Mouse (Mus musculus) CH12.LX (cell line): ENCODE data around the gene Mrps18c. TPM values are rescaled to one million over a fixed set of nuclear protein-coding genes. Genes with fewer than 3 reads are reported as not detected.
A peak's percentile ranks its signal among the peaks of the same experiment; 100 is the strongest.

ENCODE experiments used
- DNase-seq: peaks from one replicate; pipeline ENCODE4 v3.0.0-alpha.2; 2013; ENCODE audit errors: extremely low read depth
- H3K27ac ChIP-seq: 2 replicates; pipeline ENCODE4 v1.5.1; 2012; ENCODE audit warnings: low read depth, mild to moderate bottlenecking, control low read depth, moderate library complexity; ENCODE audit not compliant: insufficient read depth
- H3K27me3 ChIP-seq: replicated peaks from 2 replicates; pipeline ENCODE3; 2012; ENCODE audit warnings: inconsistent platforms
- H3K36me3 ChIP-seq, 2 experiments: replicated peaks in 1 of 2; 2 replicates each; pipeline versions ENCODE3 to v1.6.1; 2012; ENCODE audit warnings: inconsistent platforms in 1 of 2, low read length in 1 of 2, mild to moderate bottlenecking in 1 of 2, mixed read lengths in 1 of 2, moderate library complexity in 1 of 2; ENCODE audit not compliant: control insufficient read depth in 1 of 2, insufficient read depth in 1 of 2
- H3K4me1 ChIP-seq, 2 experiments: 2 replicates each; pipeline ENCODE4 v1.6.1; 2012; ENCODE audit warnings: inconsistent platforms in 1 of 2, moderate library complexity in 1 of 2; ENCODE audit not compliant: insufficient read depth in 2 of 2, control insufficient read depth in 1 of 2
- H3K4me2 ChIP-seq: 2 replicates; pipeline ENCODE4 v1.6.1; 2012; ENCODE audit warnings: low read depth, mild to moderate bottlenecking, control low read depth; ENCODE audit not compliant: poor library complexity, insufficient read depth, severe bottlenecking
- H3K4me3 ChIP-seq, 3 experiments: fragments of 150-350 bp in 1 of 3; sonication (generic) in 1 of 3; replicated peaks in 1 of 3; 2 replicates each; pipeline versions ENCODE3 to v1.5.1; 2011 to 2012; ENCODE audit warnings: low read depth in 2 of 3, low read length in 2 of 3, mild to moderate bottlenecking in 2 of 3, moderate library complexity in 2 of 3, control low read depth in 1 of 3, improper control_type of control experiment in 1 of 3, inconsistent platforms in 1 of 3, mixed read lengths in 1 of 3; ENCODE audit not compliant: poor library complexity in 1 of 3
- H3K79me2 ChIP-seq: replicated peaks from 2 replicates; pipeline ENCODE4 v1.6.1; 2012; ENCODE audit warnings: mild to moderate bottlenecking, moderate library complexity; ENCODE audit not compliant: control insufficient read depth, poor library complexity, insufficient read depth, severe bottlenecking; ENCODE audit errors: extremely low read depth
- H3K9ac ChIP-seq: 2 replicates; pipeline ENCODE4 v1.6.1; 2012; ENCODE audit warnings: low read depth, mild to moderate bottlenecking, control low read depth, moderate library complexity; ENCODE audit not compliant: insufficient read depth
- H3K9me3 ChIP-seq: replicated peaks from 2 replicates; pipeline ENCODE3; 2012; ENCODE audit warnings: low read length, inconsistent platforms, mixed read lengths
- BHLHE40 ChIP-seq: IDR thresholded peaks from 2 replicates; pipeline ENCODE4 v1.6.1; 2011; ENCODE audit warnings: mild to moderate bottlenecking, low read depth, low read length, improper control_type of control experiment
- CHD2 ChIP-seq: IDR thresholded peaks from 2 replicates; pipeline ENCODE4 v1.6.1; 2011; ENCODE audit warnings: low read length, improper control_type of control experiment
- CTCF ChIP-seq, 2 experiments: IDR thresholded peaks in 1 of 2; conservative IDR thresholded peaks in 1 of 2; 2 replicates each; pipeline ENCODE4 v1.5.1; 2011 to 2012; ENCODE audit warnings: low read depth in 2 of 2, low read length in 2 of 2, improper control_type of control experiment in 1 of 2, inconsistent platforms in 1 of 2, mild to moderate bottlenecking in 1 of 2, moderate library complexity in 1 of 2
- ELF1 ChIP-seq: IDR thresholded peaks from 2 replicates; pipeline ENCODE4 v1.6.1; 2014; ENCODE audit warnings: low read depth, mild to moderate bottlenecking, inconsistent platforms, low read length, improper control_type of control experiment
- ETS1 ChIP-seq: conservative IDR thresholded peaks from 2 replicates; pipeline ENCODE4 v1.6.1; 2012; ENCODE audit warnings: low read depth, mild to moderate bottlenecking, inconsistent platforms, low read length, improper control_type of control experiment, moderate library complexity
- IRF4 ChIP-seq: IDR thresholded peaks from 2 replicates; pipeline ENCODE4 v1.6.1; 2014; ENCODE audit warnings: low read depth, mild to moderate bottlenecking, inconsistent platforms, low read length, improper control_type of control experiment
- JUND ChIP-seq: conservative IDR thresholded peaks from 2 replicates; pipeline ENCODE4 v1.6.1; 2011; ENCODE audit warnings: low read depth, low read length, improper control_type of control experiment
- MAFK ChIP-seq: IDR thresholded peaks from 2 replicates; pipeline ENCODE4 v1.6.1; 2011; ENCODE audit warnings: low read length, improper control_type of control experiment; ENCODE audit not compliant: insufficient replicate concordance
- MAZ ChIP-seq: IDR thresholded peaks from 2 replicates; pipeline ENCODE4 v1.6.1; 2012; ENCODE audit warnings: low read depth, mild to moderate bottlenecking, inconsistent platforms, low read length, improper control_type of control experiment, moderate library complexity
- MXI1 ChIP-seq: IDR thresholded peaks from 2 replicates; pipeline ENCODE4 v1.6.1; 2011; ENCODE audit warnings: mild to moderate bottlenecking, low read depth, low read length, improper control_type of control experiment
- RAD21 ChIP-seq: IDR thresholded peaks from 2 replicates; pipeline ENCODE4 v1.6.1; 2011; ENCODE audit warnings: low read depth, mild to moderate bottlenecking, low read length, improper control_type of control experiment, moderate library complexity
- RCOR1 ChIP-seq: conservative IDR thresholded peaks from 2 replicates; pipeline ENCODE4 v1.6.1; 2012; ENCODE audit warnings: low read depth, mild to moderate bottlenecking, inconsistent platforms, low read length, improper control_type of control experiment
- SMC3 ChIP-seq: IDR thresholded peaks from 2 replicates; pipeline ENCODE4 v1.6.1; 2011; ENCODE audit warnings: low read depth, low read length, improper control_type of control experiment
- TCF12 ChIP-seq: IDR thresholded peaks from 2 replicates; pipeline ENCODE4 v1.6.1; 2014; ENCODE audit warnings: low read depth, mild to moderate bottlenecking, inconsistent platforms, low read length, improper control_type of control experiment
- USF2 ChIP-seq: conservative IDR thresholded peaks from 2 replicates; pipeline ENCODE4 v1.6.1; 2011; ENCODE audit warnings: low read depth, low read length, improper control_type of control experiment
- ZC3H11A ChIP-seq: IDR thresholded peaks from 2 replicates; pipeline ENCODE4 v1.6.1; 2012; ENCODE audit warnings: low read depth, mild to moderate bottlenecking, inconsistent platforms, low read length, improper control_type of control experiment
- ZKSCAN1 ChIP-seq: IDR thresholded peaks from 2 replicates; pipeline ENCODE4 v1.6.1; 2012; ENCODE audit warnings: low read depth, inconsistent platforms, low read length, improper control_type of control experiment, borderline replicate concordance
- dilution Hi-C: fragments of 300-500 bp; cut with MboI; formaldehyde crosslinking; loops from 2 replicates; pipeline ENCODE4 v1.14.3; 2020; ENCODE audit warnings: low sequenced_read_pairs; ENCODE audit not compliant: extremely low pct_unique_long_range_greater_than_20kb, extremely low pct_ligation_motif_present
- in situ Hi-C: fragments of 300-500 bp; cut with MboI; formaldehyde crosslinking; loops from 3 replicates; pipeline ENCODE4 v1.14.3; 2019; ENCODE audit warnings: low sequenced_read_pairs, low pct_ligation_motif_present, low pct_unique_long_range_greater_than_20kb, mixed read lengths
- polyA plus RNA-seq: library from polyadenylated mRNA; unstranded; fragments of >175 nt; gene quantifications from 2 replicates; pipeline ENCODE4 v1.2.1, GENCODE M21; 2012; ENCODE audit warnings: low read depth; ENCODE audit not compliant: insufficient read length
- total RNA-seq, 2 experiments: library from RNA; depleted of rRNA; stranded (reverse); fragments of 300-350 nt in 1 of 2; fragments of >200 nt in 1 of 2; gene quantifications; 2 replicates each; pipeline ENCODE4 v1.2.3; 2012 to 2014

Gene Mrps18c
- total and polyA plus RNA-seq, 3 experiments: 87.2 to 216 (median 111) TPM

- in situ Hi-C loops (no loop called here), dilution Hi-C loops (no loop called here)
- peak; percentile 69 for TF ChIP-seq RAD21
- peak; percentile 82 for TF ChIP-seq SMC3
- peak in 1 of 2 experiments; percentile 77; a peak in 3 of 4 replicates for TF ChIP-seq CTCF (conservative IDR thresholded peaks at IDR 0.05 in 1 of 2, IDR thresholded peaks at IDR 0.05 in 1 of 2; ENCODE audit: low read depth in 2 of 2, low read length in 2 of 2)
- no peak for TF ChIP-seq IRF4
- no peak for TF ChIP-seq CHD2
- peak; percentile 61 for TF ChIP-seq ZC3H11A
- TF ChIP-seq ELF1: no peak
- DNase-seq: peak; percentile 53
- Histone ChIP-seq H3K4me3 (no peak overlapping the region), H3K27ac (no peak overlapping the region), H3K9ac (no peak overlapping the region), H3K79me2 (no peaks in the 10 kb centered on the region), H3K9me3 (peaks cover 3% of the 10 kb centered on the region), H3K36me3 (no peaks in the 10 kb centered on the region), H3K27me3 (no peaks in the 10 kb centered on the region), H3K4me1 (peaks cover 0 to 3% of the 10 kb centered on the region in 2 experiments; a peak in 1 of 4 replicates), H3K4me2 (no peak overlapping the region)
Measured at GRCm38 (mm10) chr5:100825975-100826374, 27.5 kb downstream of the Mrps18c start.

DNA sequence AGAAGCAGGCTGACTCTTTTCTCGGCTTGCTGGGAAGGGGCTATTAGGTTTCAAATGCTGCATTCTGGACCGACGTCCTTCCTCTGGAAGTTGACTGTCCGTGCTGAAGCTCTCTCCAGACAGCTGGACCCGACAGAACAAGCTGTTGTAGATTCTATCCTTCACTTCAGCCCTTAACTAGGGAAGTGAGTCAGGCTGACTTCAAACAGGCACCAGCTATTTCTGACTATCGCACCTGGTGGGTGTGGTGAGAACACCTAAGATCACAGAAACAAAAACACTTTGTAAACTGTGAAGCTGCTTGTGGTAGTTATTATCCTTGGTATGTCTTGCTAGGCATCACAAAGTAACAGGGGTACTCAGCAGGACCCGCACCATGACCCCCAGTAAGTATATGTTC lies 28.1 kb downstream of the Mrps18c start:
- H3K4me3 ChIP-seq: no peak overlapping the region
- no peaks in the 10 kb centered on the region for H3K36me3 ChIP-seq
- in situ Hi-C loops: no loop called here
- dilution Hi-C loops: no loop called here
- H3K4me2 ChIP-seq: no peak overlapping the region
- peaks cover 3% of the 10 kb centered on the region for H3K9me3 ChIP-seq
- DNase-seq: no peak
- peaks cover 0 to 3% of the 10 kb centered on the region in 2 experiments; a peak in 1 of 4 replicates for H3K4me1 ChIP-seq
- no peak overlapping the region for H3K9ac ChIP-seq
- TF ChIP-seq MAFK (no peak), ZKSCAN1 (no peak), JUND (no peak), ELF1 (no peak), MAZ (no peak), CHD2 (no peak), TCF12 (no peak), MXI1 (no peak), USF2 (no peak), CTCF (conservative IDR thresholded peaks at IDR 0.05 in 1 of 2, IDR thresholded peaks at IDR 0.05 in 1 of 2; ENCODE audit: low read depth in 2 of 2, low read length in 2 of 2) (no peak), RCOR1 (no peak), ETS1 (no peak), BHLHE40 (no peak)
- no peaks in the 10 kb centered on the region for H3K27me3 ChIP-seq
- no peaks in the 10 kb centered on the region for H3K79me2 ChIP-seq
- no peak overlapping the region for H3K27ac ChIP-seq
